In the genomic region with DNA sequence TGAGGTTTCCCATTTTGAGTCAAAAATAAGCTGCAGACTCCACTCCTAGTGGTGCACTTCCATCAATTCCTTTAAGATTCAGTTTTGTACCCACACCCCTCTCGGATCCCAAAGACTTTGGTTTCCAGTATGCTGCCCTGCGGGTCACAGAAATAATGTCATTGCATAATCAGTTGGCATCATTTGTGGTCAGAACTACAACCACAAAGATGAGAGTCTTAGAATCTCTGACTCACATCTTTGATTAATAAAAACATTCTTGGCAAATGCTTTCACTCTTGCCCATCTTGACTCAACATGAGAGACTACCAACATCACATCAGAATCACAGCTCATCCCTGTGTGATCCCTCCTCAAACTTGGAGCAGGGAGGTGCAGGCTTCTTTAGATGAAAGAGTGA, we compare ENCODE assay signal across 17 mouse cellular contexts.
"Had no signal": no experiment of that assay in that cellular context is flagged by ENCODE, and none has a peak within 500 bp of the region (broad histone marks: within the 10 kb centered on the region; RNA-seq: fewer than 3 reads in every experiment).

No protein-coding gene starts in this region.

- H3K9ac ChIP-seq: liver, postnatal 0 days; lung, embryonic 15.5 days; midbrain, embryonic 12.5 days; neural tube, embryonic 13.5 days; neural tube, embryonic 15.5 days had no signal

- H3K27ac ChIP-seq: lung, embryonic 15.5 days; midbrain, embryonic 10.5 days; midbrain, embryonic 12.5 days; neural tube, embryonic 13.5 days; neural tube, embryonic 15.5 days had no signal

- H3K9me3 ChIP-seq: lung, embryonic 15.5 days had no signal

- H3K36me3 ChIP-seq: lung, embryonic 15.5 days; midbrain, embryonic 10.5 days; midbrain, embryonic 12.5 days; neural tube, embryonic 13.5 days; neural tube, embryonic 15.5 days had no signal

- H3K4me2 ChIP-seq: lung, embryonic 15.5 days; midbrain, embryonic 12.5 days; neural tube, embryonic 13.5 days; neural tube, embryonic 15.5 days had no signal

- H3K4me3 ChIP-seq: lung, embryonic 15.5 days; midbrain, embryonic 10.5 days; midbrain, embryonic 12.5 days; myocyte; neural tube, embryonic 13.5 days; neural tube, embryonic 15.5 days had no signal

- DNase-seq: liver, postnatal 0 days; lung, adult 2 months; midbrain, embryonic 14.5 days; retina, postnatal 1 day; right cerebral cortex, adult 18-20 months; right cerebral cortex, postnatal 25 days; thymus, adult 18-20 months; thymus, postnatal 14 days; thymus, postnatal 36 days had no signal

- H3K27me3 ChIP-seq: lung, embryonic 15.5 days; midbrain, embryonic 12.5 days; neural tube, embryonic 13.5 days; neural tube, embryonic 15.5 days had no signal

- ATAC-seq: liver, postnatal 0 days; lung, postnatal 0 days; midbrain, embryonic 16.5 days had no signal

- H3K4me1 ChIP-seq: lung, embryonic 15.5 days; midbrain, embryonic 10.5 days; midbrain, embryonic 12.5 days; neural tube, embryonic 13.5 days; neural tube, embryonic 15.5 days had no signal
